Mouse (Mus musculus): ENCODE results near the gene Ptbp1.

GRCm38 (mm10) chr10:79823011-79823410 lies 31.2 kb upstream of the Ptbp1 start:
- TF ChIP-seq CTCF (IDR thresholded peaks at IDR 0.05; ENCODE audit: low read depth, low read length) (no peak), POLR2A (IDR thresholded peaks at IDR 0.05; ENCODE audit: insufficient read depth, low read length) (no peak)
